Mouse (Mus musculus) central nervous system, embryonic 18 days (tissue): ENCODE results near the gene Olfml1. TPM values are rescaled to one million over a fixed set of nuclear protein-coding genes. Genes with fewer than 3 reads are reported as not detected.

Experiments used
- polyA plus RNA-seq: library from polyadenylated mRNA; depleted of rRNA; stranded (reverse); fragments of >200 nt; gene quantifications from 2 replicates; pipeline ENCODE4 v1.2.3, GENCODE M21; 2012; rRNA removed

Gene Olfml1
- 2.2 and 2.8 TPM in 2 replicates for polyA plus RNA-seq

GRCm38 (mm10) chr7:107567261-107567671 lies at the start of gene Olfml1:
Olfml1 (plus strand) TSS chr7:107567446.

GRCm38 (mm10) chr7:107594857-107595402 lies 27.7 kb downstream of the Olfml1 start, which contains the start of gene Ppfibp2:
Ppfibp2 (plus strand) TSS chr7:107595207.

GRCm38 (mm10) chr7:107625061-107625460 lies 57.8 kb downstream of the Olfml1 start, which contains the start of gene 5330417H12Rik:
5330417H12Rik (minus strand) TSS chr7:107625161.

Other genes with a start within 250 kb of the Olfml1 start
- gene Syt9, start 196.7 kb upstream of the Olfml1 start, polyA plus RNA-seq = 17.6 and 18.6 TPM in 2 replicates
- gene Ppfibp2, start 27.8 kb downstream of the Olfml1 start, polyA plus RNA-seq = 2.0 and 2.6 TPM in 2 replicates
- not detected in 2 replicates for gene 5330417H12Rik, start 57.7 kb downstream of the Olfml1 start, polyA plus RNA-seq
- 0.16 and 0.37 TPM in 2 replicates for gene Cyb5r2, start 190.6 kb downstream of the Olfml1 start, polyA plus RNA-seq
- gene Ovch2, start 233.8 kb downstream of the Olfml1 start, polyA plus RNA-seq = not detected in 2 replicates
- not detected in 2 replicates for gene Olfr467, start 244.8 kb downstream of the Olfml1 start, polyA plus RNA-seq